Mouse (Mus musculus) C2C12 (cell line): ENCODE data around the gene Slc5a3.

ENCODE experiments used
- CEBPB ChIP-seq: IDR thresholded peaks from one replicate; pipeline ENCODE4 v1.6.1; 2011; ENCODE audit warnings: low read depth, mild to moderate bottlenecking, control low read depth, moderate library complexity
- CTCF ChIP-seq: IDR thresholded peaks from one replicate; pipeline ENCODE4 v1.5.1; 2011; ENCODE audit not compliant: control insufficient read depth, insufficient read depth, insufficient read length
- FOSL1 ChIP-seq: IDR thresholded peaks from one replicate; pipeline ENCODE4 v1.8.0; 2011; ENCODE audit warnings: mild to moderate bottlenecking, low read length; ENCODE audit not compliant: poor library complexity, insufficient read depth, severe bottlenecking
- MAX ChIP-seq: IDR thresholded peaks from one replicate; pipeline ENCODE4 v1.6.1; 2011; ENCODE audit warnings: mild to moderate bottlenecking, control low read depth
- MYOD1 ChIP-seq: IDR thresholded peaks from one replicate; pipeline ENCODE4 v1.6.1; 2011; ENCODE audit warnings: low read depth; ENCODE audit not compliant: control insufficient read depth, insufficient read length
- MYOG ChIP-seq: IDR thresholded peaks from one replicate; pipeline ENCODE4 v1.6.1; 2011; ENCODE audit not compliant: control insufficient read depth, insufficient read length; ENCODE audit errors: extremely low read depth
- USF1 ChIP-seq: IDR thresholded peaks from one replicate; pipeline ENCODE4 v1.6.1; 2011; ENCODE audit warnings: low read depth, mild to moderate bottlenecking, control low read depth, moderate library complexity

DNA sequence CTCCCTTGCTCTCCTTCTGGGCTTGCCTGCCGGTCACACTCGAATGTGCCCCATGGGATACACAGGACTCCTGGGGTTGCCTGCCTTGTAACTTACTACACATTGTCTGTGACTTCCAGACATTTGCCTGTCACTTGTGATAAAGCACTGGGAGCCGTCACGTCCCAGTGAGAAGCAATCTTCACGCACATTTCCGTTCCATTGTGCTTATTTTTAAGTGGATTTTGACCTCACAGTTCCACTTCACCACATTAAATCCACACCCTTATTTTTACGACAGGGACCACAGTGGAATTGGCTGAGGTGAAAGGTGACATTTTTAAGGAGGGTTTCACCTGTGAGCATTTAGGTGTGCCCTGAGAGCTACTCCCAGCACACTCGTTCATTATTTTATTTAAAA lies 21.4 kb upstream of the Slc5a3 start:
- no peak for TF ChIP-seq CTCF
- TF ChIP-seq USF1, result no peak
- TF ChIP-seq FOSL1, result no peak
- TF ChIP-seq CEBPB, result no peak
- TF ChIP-seq MYOD1, result no peak
- TF ChIP-seq MAX, result no peak
- TF ChIP-seq MYOG, result no peak
